Mouse (Mus musculus): Measurements from ENCODE around the gene Ptx3. TPM values are rescaled to one million over a fixed set of nuclear protein-coding genes. Genes with fewer than 3 reads are reported as not detected.

Ptx3 gene
- polyA plus RNA-seq, 1 experiment = 0.49 TPM

- WGBS = 35% methylated on average over 5 of the region's 5 CpGs
- TF ChIP-seq CTCF (IDR thresholded peaks at IDR 0.05; ENCODE audit: extremely low read depth, insufficient read length, insufficient replicate concordance, low read depth, low read length) = no peak
- TF ChIP-seq POLR2A (IDR thresholded peaks at IDR 0.05; ENCODE audit: low read depth, low read length) = no peak
- Histone ChIP-seq H3K36me3 (ENCODE audit: control insufficient read depth, insufficient read depth, low read length) (no peaks in the 10 kb centered on the region), H3K27ac (ENCODE audit: insufficient read depth, low read depth, low read length) (no peak overlapping the region), H3K27me3 (ENCODE audit: control insufficient read depth, insufficient read depth, low read length) (no peaks in the 10 kb centered on the region), H3K4me3 (ENCODE audit: low read depth, low read length) (no peak overlapping the region), H3K4me1 (ENCODE audit: control insufficient read depth, insufficient read depth, insufficient read length, low read length) (no peaks in the 10 kb centered on the region)
These were observed 42.6 kb downstream of the Ptx3 start for GRCm38 (mm10) chr3:66262319-66262718.

GRCm38 (mm10) chr3:66263270-66263669 lies 43.6 kb downstream of the Ptx3 start:
- H3K4me1 ChIP-seq (ENCODE audit: control insufficient read depth, insufficient read depth, insufficient read length, low read length) = no peaks in the 10 kb centered on the region
- no peaks in the 10 kb centered on the region for H3K27me3 ChIP-seq (ENCODE audit: control insufficient read depth, insufficient read depth, low read length)
- H3K36me3 ChIP-seq (ENCODE audit: control insufficient read depth, insufficient read depth, low read length) = no peaks in the 10 kb centered on the region
- TF ChIP-seq CTCF (IDR thresholded peaks at IDR 0.05; ENCODE audit: extremely low read depth, insufficient read length, insufficient replicate concordance, low read depth, low read length) (no peak), POLR2A (IDR thresholded peaks at IDR 0.05; ENCODE audit: low read depth, low read length) (no peak)
- no peak overlapping the region for H3K4me3 ChIP-seq (ENCODE audit: low read depth, low read length)
- 70% methylated on average over 4 of the region's 4 CpGs for WGBS
- H3K27ac ChIP-seq (ENCODE audit: insufficient read depth, low read depth, low read length) = no peak overlapping the region

Other genes starting within 250 kb of the Ptx3 start
- gene Veph1, start 76.9 kb downstream of the Ptx3 start, polyA plus RNA-seq (2012; rRNA removed) = not detected in 2 replicates